In genomic region chr7:142037553-142038170, GRCm38 (mm10) we compare ENCODE assay signal across 9 mouse cellular contexts. TPM values are rescaled to one million over a fixed set of nuclear protein-coding genes. Genes with fewer than 3 reads are reported as not detected.
DNase-seq lines count a peak whose midpoint lies in the region; ATAC-seq and TF ChIP-seq lines count a peak whose summit lies in the region.
"Had no signal": no experiment of that assay in that cellular context is flagged by ENCODE, and none has a peak within 500 bp of the region (broad histone marks: within the 10 kb centered on the region; RNA-seq: fewer than 3 reads in every experiment).

No protein-coding gene starts in this region.

- H3K36me3 ChIP-seq in neural tube, embryonic 15.5 days, result no peaks in the 10 kb centered on the region
- no peaks in the 10 kb centered on the region for H3K36me3 ChIP-seq in heart, postnatal 0 days (replicated peaks; ENCODE audit: control insufficient read depth, insufficient read depth, low read length)
- H3K36me3 ChIP-seq in lung, embryonic 15.5 days, result 0 out of 2 replicates have a peak, but pooled peaks cover 3% of the 10 kb centered on the region

- no peak overlapping the region for H3K9ac ChIP-seq in neural tube, embryonic 15.5 days (replicated peaks)
- no peak overlapping the region for H3K9ac ChIP-seq in heart, postnatal 0 days (replicated peaks; ENCODE audit: low read depth, low read length)
- H3K9ac ChIP-seq in lung, embryonic 15.5 days, result no peak overlapping the region

- peak; percentile 68 for TF ChIP-seq CTCF in heart, postnatal 0 days (IDR thresholded peaks at IDR 0.05; ENCODE audit: low read depth)

- H3K27me3 ChIP-seq in neural tube, embryonic 15.5 days (replicated peaks), result no peaks in the 10 kb centered on the region
- H3K27me3 ChIP-seq in heart, postnatal 0 days (ENCODE audit: control insufficient read depth, insufficient read depth, low read length), result no peaks in the 10 kb centered on the region
- H3K27me3 ChIP-seq in lung, embryonic 15.5 days, result no peaks in the 10 kb centered on the region

- H3K4me3 ChIP-seq in neural tube, embryonic 15.5 days (replicated peaks), result no peak overlapping the region
- H3K4me3 ChIP-seq in heart, postnatal 0 days (ENCODE audit: low read depth, low read length), result no peak overlapping the region
- H3K4me3 ChIP-seq in lung, embryonic 15.5 days, result no peak overlapping the region
- H3K4me3 ChIP-seq: erythroblast, embryonic 14.5 days had no signal

- peak; percentile 33 for DNase-seq in neural tube, embryonic 10.5 days (ENCODE audit: extremely low spot score, low spot score)
- peak; percentile 78 for DNase-seq in cerebellum, adult 9-10 months
- no peak for DNase-seq in heart, postnatal 0 days (ENCODE audit: low spot score)
- peak; percentile 54 to 67 for DNase-seq in kidney, postnatal 4 days
- peak; percentile 11 for DNase-seq in right cerebral cortex, postnatal 4 days
- no peak for DNase-seq in urinary bladder, postnatal 25 days (ENCODE audit: low spot score)

- 0 out of 2 replicates have a peak, but pooled peaks cover 3% of the 10 kb centered on the region for H3K4me1 ChIP-seq in neural tube, embryonic 15.5 days
- H3K4me1 ChIP-seq in heart, postnatal 0 days (ENCODE audit: control insufficient read depth, insufficient read depth), result peaks cover 44% of the 10 kb centered on the region
- peaks cover 25% of the 10 kb centered on the region; the same call in 1 of the 2 replicates for H3K4me1 ChIP-seq in lung, embryonic 15.5 days

- no peak; the same call in 1 of the 2 replicates for ATAC-seq in neural tube, embryonic 15.5 days (ENCODE audit: low FRiP score)
- peak; percentile 43; the same call in 1 of the 2 replicates for ATAC-seq in heart, postnatal 0 days (ENCODE audit: insufficient read depth, low read depth)
- ATAC-seq in lung, embryonic 15.5 days (ENCODE audit: borderline replicate concordance, extremely low read depth, low FRiP score, low TSS enrichment), result peak; percentile 65; the same call in 1 of the 2 replicates

- no peak overlapping the region for H3K27ac ChIP-seq in neural tube, embryonic 15.5 days (replicated peaks)
- H3K27ac ChIP-seq in heart, postnatal 0 days (ENCODE audit: low read depth), result no peak overlapping the region
- no peak overlapping the region for H3K27ac ChIP-seq in lung, embryonic 15.5 days

- H3K4me2 ChIP-seq in neural tube, embryonic 15.5 days, result no peak overlapping the region
- no peak overlapping the region for H3K4me2 ChIP-seq in heart, postnatal 0 days (ENCODE audit: low read depth, low read length)
- no peak overlapping the region for H3K4me2 ChIP-seq in lung, embryonic 15.5 days

- 74% methylated on average over 4 of the region's 4 CpGs for WGBS in neural tube, embryonic 15.5 days
- WGBS in heart, postnatal 0 days, result 74% methylated on average over 4 of the region's 4 CpGs
- WGBS in lung, embryonic 15.5 days, result 73% methylated on average over 4 of the region's 4 CpGs

- H3K9me3 ChIP-seq in neural tube, embryonic 15.5 days (replicated peaks), result no peaks in the 10 kb centered on the region
- no peaks in the 10 kb centered on the region for H3K9me3 ChIP-seq in heart, postnatal 0 days (replicated peaks; ENCODE audit: control insufficient read depth, low read length)
- H3K9me3 ChIP-seq in lung, embryonic 15.5 days, result no peaks in the 10 kb centered on the region

- TF ChIP-seq EP300 in heart, postnatal 0 days (IDR thresholded peaks at IDR 0.05; ENCODE audit: low read depth), result no peak

RNA-seq across cellular contexts. Expression of gene Mob2, which starts 23.2 kb away (rescaled TPM):
- polyA plus RNA-seq in neural tube, embryonic 15.5 days (2015; fragmentation: Nextera tagmentation; extraction: Ambion mirVana), result 51.2 and 55.6 TPM in 2 replicates
- total RNA-seq in heart, postnatal 0 days (2014; rRNA removed; ENCODE audit: low replicate concordance), result 48.3 and 53.6 TPM in 2 replicates
- polyA plus RNA-seq in heart, postnatal 0 days (2015; fragmentation: Nextera tagmentation; extraction: Ambion mirVana), result 45.5 and 49.6 TPM in 2 replicates
- polyA plus RNA-seq in lung, embryonic 15.5 days (2015; fragmentation: Nextera tagmentation; extraction: Ambion mirVana), result 74.7 and 80.1 TPM in 2 replicates

RNA-seq across cellular contexts. Expression of gene Dusp8, which starts 58.0 kb away (rescaled TPM):
- polyA plus RNA-seq in neural tube, embryonic 15.5 days (2015; fragmentation: Nextera tagmentation; extraction: Ambion mirVana), result 110 and 132 TPM in 2 replicates
- 29.4 and 31.4 TPM in 2 replicates for total RNA-seq in heart, postnatal 0 days (2014; rRNA removed; ENCODE audit: low replicate concordance)
- polyA plus RNA-seq in heart, postnatal 0 days (2015; fragmentation: Nextera tagmentation; extraction: Ambion mirVana), result 6.4 and 9.0 TPM in 2 replicates
- 2.5 and 2.7 TPM in 2 replicates for polyA plus RNA-seq in lung, embryonic 15.5 days (2015; fragmentation: Nextera tagmentation; extraction: Ambion mirVana)

Comparison
In these comparisons a context has a peak if more than half of its experiments do, and no peak if none do; other contexts are left out.
1. DNase-seq: peak in neural tube, embryonic 10.5 days (single experiment), cerebellum, adult 9-10 months (single experiment), kidney, postnatal 4 days (2 of 2) and right cerebral cortex, postnatal 4 days (single experiment); none in heart, postnatal 0 days (single experiment) and urinary bladder, postnatal 25 days (single experiment).
2. RNA of gene Dusp8, which starts 58.0 kb away (polyA plus RNA-seq): 110 to 132 TPM in neural tube, embryonic 15.5 days; 6.4 to 9.0 TPM in heart, postnatal 0 days and 2.5 to 2.7 TPM in lung, embryonic 15.5 days; every median in the first group is over 10 times any median in the second.